Mouse (Mus musculus) thymus, adult 2 months (tissue): ENCODE results near the gene Tenm4.

Experiments
- CTCF ChIP-seq: fragments of 200-500 bp; IDR thresholded peaks from 2 replicates; pipeline ENCODE4 v1.5.1; 2012; ENCODE audit warnings: mild to moderate bottlenecking, control low read depth, low read length, moderate library complexity, borderline replicate concordance; ENCODE audit not compliant: control insufficient read depth, poor library complexity, insufficient read depth; ENCODE audit errors: extremely low read depth
- POLR2A ChIP-seq: fragments of 200-500 bp; IDR thresholded peaks from 2 replicates; pipeline ENCODE4 v1.6.1; 2012; ENCODE audit warnings: mild to moderate bottlenecking, low read length, control low read depth, moderate library complexity; ENCODE audit not compliant: control insufficient read depth, poor library complexity, insufficient read depth; ENCODE audit errors: extremely low read depth

DNA sequence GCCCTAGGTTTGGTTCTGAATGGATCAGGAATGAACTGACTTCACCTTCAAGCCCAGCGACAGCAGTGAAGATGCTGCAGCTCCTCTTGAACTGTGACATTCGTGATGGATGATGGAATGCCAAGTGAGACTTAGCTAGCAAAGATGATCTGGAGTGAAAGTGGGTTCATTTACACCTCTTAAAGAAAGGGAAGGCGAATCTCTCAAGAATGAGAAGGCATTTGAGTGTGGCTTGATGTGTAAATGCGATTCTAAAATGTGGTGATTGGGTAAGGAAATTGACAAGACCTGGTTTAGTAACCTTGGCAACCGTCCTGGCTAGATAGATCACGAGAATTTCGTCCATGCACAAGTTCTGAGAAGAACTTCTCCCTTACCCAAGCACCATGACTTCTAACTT, 321.6 kb downstream of the Tenm4 start:
- TF ChIP-seq CTCF: no peak
- no peak for TF ChIP-seq POLR2A
